Mouse (Mus musculus) small intestine, adult 2 months (tissue): ENCODE data around the gene Ssbp2.

ENCODE experiments used
- CTCF ChIP-seq: fragments of 200-500 bp; IDR thresholded peaks from 2 replicates; pipeline ENCODE4 v1.5.1; 2012; ENCODE audit warnings: low read depth, mild to moderate bottlenecking, control low read depth, inconsistent platforms, low read length, moderate library complexity, mixed read lengths; ENCODE audit not compliant: insufficient replicate concordance, insufficient read length; ENCODE audit errors: extremely low read depth
- POLR2A ChIP-seq: fragments of 200-500 bp; IDR thresholded peaks from 2 replicates; pipeline ENCODE4 v1.6.1; 2012; ENCODE audit warnings: low read depth, mild to moderate bottlenecking, control low read depth, inconsistent platforms, low read length, moderate library complexity

DNA sequence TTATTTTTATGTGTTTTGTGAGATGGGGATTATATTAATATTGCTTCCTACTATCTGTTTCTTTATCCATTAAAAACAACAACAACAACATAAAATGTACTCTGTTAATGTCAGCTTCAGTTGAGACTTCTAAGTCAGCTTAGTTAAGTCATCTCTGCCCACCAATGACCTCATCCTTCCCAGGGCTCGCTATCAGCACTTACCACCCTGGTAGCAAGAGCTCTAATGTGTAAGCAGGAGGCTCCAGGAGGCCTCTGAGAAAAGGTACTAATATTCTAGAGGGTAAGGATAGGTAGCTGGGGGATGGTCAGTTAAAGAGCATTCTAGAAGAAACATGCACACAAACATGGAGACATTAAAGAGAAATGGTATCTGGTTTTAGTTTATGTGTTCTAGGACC is 13.9 kb downstream of the Ssbp2 start:
- TF ChIP-seq POLR2A, result no peak
- no peak for TF ChIP-seq CTCF
